Mouse (Mus musculus) myocyte (in vitro differentiated cells): ENCODE data around the gene Skp2. TPM values are rescaled to one million over a fixed set of nuclear protein-coding genes. Genes with fewer than 3 reads are reported as not detected.

Experiments
- H3K27me3 ChIP-seq: one replicate; pipeline ENCODE4 v1.6.1; 2011; ENCODE audit not compliant: control insufficient read depth, insufficient read depth, insufficient read length
- H3K36me3 ChIP-seq: one replicate; pipeline ENCODE4 v1.6.1; 2011; ENCODE audit not compliant: control insufficient read depth, insufficient read depth
- H3K4me2 ChIP-seq: one replicate; pipeline ENCODE4 v1.6.1; 2011; ENCODE audit warnings: low read depth, control low read depth
- H3K4me3 ChIP-seq: one replicate; pipeline ENCODE4 v1.5.1; 2011; ENCODE audit warnings: mild to moderate bottlenecking, control low read depth, moderate library complexity
- H3K79me2 ChIP-seq: one replicate; pipeline ENCODE4 v1.6.1; 2011; ENCODE audit not compliant: control insufficient read depth, insufficient read depth
- H3ac ChIP-seq: one replicate; pipeline ENCODE4 v1.6.1; 2011; ENCODE audit not compliant: control insufficient read depth, insufficient read length
- CEBPB ChIP-seq: IDR thresholded peaks from 2 replicates; pipeline ENCODE4 v1.6.1; 2011; ENCODE audit warnings: mild to moderate bottlenecking, moderate library complexity; ENCODE audit not compliant: poor library complexity, insufficient read depth, severe bottlenecking
- E2F4 ChIP-seq: IDR thresholded peaks from one replicate; pipeline ENCODE4 v1.6.1; 2011; ENCODE audit warnings: mild to moderate bottlenecking, control low read depth, moderate library complexity; ENCODE audit not compliant: insufficient read depth
- MAX ChIP-seq: IDR thresholded peaks from one replicate; pipeline ENCODE4 v1.6.1; 2011; ENCODE audit warnings: low read depth, mild to moderate bottlenecking, control low read depth
- MYOD1 ChIP-seq, 3 experiments: IDR thresholded peaks; one replicate each; pipeline ENCODE4 v1.6.1; 2011; ENCODE audit warnings: control low read depth in 2 of 3, low read depth in 2 of 3, mild to moderate bottlenecking in 2 of 3, moderate library complexity in 1 of 3; ENCODE audit not compliant: insufficient read length in 2 of 3, control insufficient read depth in 1 of 3
- MYOG ChIP-seq, 3 experiments: IDR thresholded peaks; one replicate each; pipeline ENCODE4 v1.6.1; 2011; ENCODE audit warnings: control low read depth in 2 of 3, low read depth in 2 of 3, mild to moderate bottlenecking in 2 of 3; ENCODE audit not compliant: insufficient read length in 2 of 3, control insufficient read depth in 1 of 3, insufficient read depth in 1 of 3
- POLR2A ChIP-seq: IDR thresholded peaks from one replicate; pipeline ENCODE4 v1.6.1; 2011; ENCODE audit warnings: low read depth, mild to moderate bottlenecking, control low read depth, moderate library complexity; ENCODE audit not compliant: insufficient read length
- POLR2AphosphoS2 ChIP-seq: IDR thresholded peaks from one replicate; pipeline ENCODE4 v1.6.1; 2011; ENCODE audit warnings: low read depth, control low read depth; ENCODE audit not compliant: insufficient read length
- REST ChIP-seq: IDR thresholded peaks from one replicate; pipeline ENCODE4 v1.6.1; 2011; ENCODE audit warnings: mild to moderate bottlenecking, control low read depth, moderate library complexity; ENCODE audit not compliant: insufficient read depth, insufficient read length
- SRF ChIP-seq: IDR thresholded peaks from one replicate; pipeline ENCODE4 v1.6.1; 2011; ENCODE audit warnings: low read depth; ENCODE audit not compliant: control insufficient read depth, insufficient read length
- TCF12 ChIP-seq: IDR thresholded peaks from one replicate; pipeline ENCODE4 v1.6.1; 2011; ENCODE audit warnings: mild to moderate bottlenecking, control low read depth; ENCODE audit not compliant: poor library complexity, insufficient read depth, severe bottlenecking
- TCF3 ChIP-seq: IDR thresholded peaks from one replicate; pipeline ENCODE4 v1.6.1; 2011; ENCODE audit warnings: low read depth, control low read depth; ENCODE audit not compliant: insufficient read length
- USF1 ChIP-seq: IDR thresholded peaks from one replicate; pipeline ENCODE4 v1.6.1; 2011; ENCODE audit warnings: low read depth, mild to moderate bottlenecking, control low read depth, moderate library complexity
- polyA plus RNA-seq: library from polyadenylated mRNA; unstranded; fragments of >200 nt; fragmentation: generic; extraction: Trizol; gene quantifications from one replicate; pipeline ENCODE4 v1.2.1, GENCODE M21; 2012; ENCODE audit warnings: missing spikeins

Skp2 gene
- polyA plus RNA-seq, 1 experiment, result 5.0 TPM

DNA sequence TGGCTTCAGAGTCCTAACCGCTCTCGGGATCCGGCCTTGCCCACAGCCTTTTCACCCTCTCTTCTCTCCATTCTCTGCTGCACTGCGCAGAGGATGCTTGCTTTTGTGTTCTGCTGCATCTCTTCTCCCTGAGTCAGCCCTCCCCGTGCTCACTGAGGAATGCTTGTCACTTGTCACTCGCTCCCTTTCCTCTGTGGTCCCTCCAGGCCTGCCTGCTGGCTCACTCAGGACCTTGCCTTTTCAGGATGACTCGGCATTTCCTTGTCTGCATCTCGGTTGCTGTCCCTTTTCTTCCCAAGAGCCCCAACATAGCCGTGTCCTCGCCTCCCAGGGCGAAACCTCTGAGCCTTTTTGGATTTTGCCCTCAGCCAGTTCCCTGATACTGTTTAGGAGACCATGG lies 68.4 kb downstream of the Skp2 start:
- Histone ChIP-seq H3ac (no peak overlapping the region), H3K27me3 (no peaks in the 10 kb centered on the region), H3K79me2 (no peaks in the 10 kb centered on the region), H3K4me3 (no peak overlapping the region), H3K4me2 (no peak overlapping the region), H3K36me3 (no peaks in the 10 kb centered on the region)
- TF ChIP-seq POLR2AphosphoS2, result no peak
- no peak for TF ChIP-seq CEBPB
- no peak for TF ChIP-seq TCF3
- TF ChIP-seq MAX, result no peak
- no peak for TF ChIP-seq SRF
- no peak for TF ChIP-seq USF1
- TF ChIP-seq E2F4, result no peak
- TF ChIP-seq TCF12, result no peak
- no peak for TF ChIP-seq REST
- no peak for TF ChIP-seq MYOG (IDR thresholded peaks at IDR 0.05; ENCODE audit: control insufficient read depth in 1 of 3, insufficient read depth in 1 of 3, insufficient read length in 2 of 3, low read depth in 2 of 3)
- TF ChIP-seq MYOD1 (IDR thresholded peaks at IDR 0.05; ENCODE audit: control insufficient read depth in 1 of 3, insufficient read length in 2 of 3, low read depth in 2 of 3), result no peak
- no peak for TF ChIP-seq POLR2A

DNA sequence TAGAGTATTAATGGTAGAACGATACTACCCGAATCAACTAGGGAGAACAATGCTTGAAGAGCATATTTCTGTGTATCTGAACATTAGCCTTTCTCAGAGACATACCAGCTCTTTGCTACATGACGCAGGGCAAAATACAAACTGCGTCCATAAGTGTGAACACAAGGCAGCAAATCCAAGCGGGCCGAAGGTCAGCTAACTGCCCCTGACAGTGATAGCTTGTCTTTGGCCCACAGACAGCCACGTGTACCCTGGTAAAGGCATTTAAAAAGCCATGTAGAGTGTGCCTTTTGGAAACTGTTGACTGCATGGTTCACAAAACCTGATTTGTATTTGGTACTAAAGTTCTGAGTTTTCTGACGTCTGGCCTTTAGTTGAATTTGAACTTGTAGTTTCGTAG lies 72.5 kb downstream of the Skp2 start:
- TF ChIP-seq USF1 (no peak), MAX (no peak), MYOD1 (IDR thresholded peaks at IDR 0.05; ENCODE audit: control insufficient read depth in 1 of 3, insufficient read length in 2 of 3, low read depth in 2 of 3) (no peak), POLR2A (no peak), E2F4 (no peak), REST (no peak), POLR2AphosphoS2 (no peak), CEBPB (no peak), MYOG (IDR thresholded peaks at IDR 0.05; ENCODE audit: control insufficient read depth in 1 of 3, insufficient read depth in 1 of 3, insufficient read length in 2 of 3, low read depth in 2 of 3) (no peak), TCF12 (no peak), TCF3 (no peak)
- H3ac ChIP-seq, result no peak overlapping the region
- H3K27me3 ChIP-seq, result no peaks in the 10 kb centered on the region
- no peaks in the 10 kb centered on the region for H3K36me3 ChIP-seq
- H3K4me3 ChIP-seq, result no peak overlapping the region
- no peaks in the 10 kb centered on the region for H3K79me2 ChIP-seq
- H3K4me2 ChIP-seq, result no peak overlapping the region

DNA sequence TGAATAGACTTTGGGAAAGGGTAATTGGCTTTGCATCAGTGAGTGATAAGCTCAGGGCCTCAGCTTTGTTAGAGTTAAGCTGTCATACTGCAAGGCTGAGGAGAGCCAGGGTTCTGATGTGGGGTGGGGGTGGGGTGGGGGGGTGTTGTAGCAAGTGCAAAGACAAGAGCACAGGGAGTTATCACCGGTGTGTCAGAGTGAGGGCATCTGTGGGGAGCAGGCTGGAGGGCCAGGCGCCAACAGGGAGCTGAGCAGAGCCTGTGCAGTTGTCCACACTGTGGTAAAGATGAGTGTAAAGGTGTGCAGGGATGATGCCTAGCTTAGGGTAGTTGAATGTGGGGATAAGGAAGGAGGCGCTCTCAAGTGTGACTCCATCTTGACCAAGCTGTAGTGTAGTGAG lies 73.9 kb downstream of the Skp2 start:
- Histone ChIP-seq H3ac (no peak overlapping the region), H3K4me3 (no peak overlapping the region), H3K4me2 (no peak overlapping the region), H3K27me3 (no peaks in the 10 kb centered on the region), H3K79me2 (peaks cover 6% of the 10 kb centered on the region), H3K36me3 (no peaks in the 10 kb centered on the region)
- TF ChIP-seq TCF3, result no peak
- TF ChIP-seq MYOD1 (IDR thresholded peaks at IDR 0.05; ENCODE audit: control insufficient read depth in 1 of 3, insufficient read length in 2 of 3, low read depth in 2 of 3), result no peak
- TF ChIP-seq USF1, result no peak
- no peak for TF ChIP-seq TCF12
- TF ChIP-seq E2F4, result no peak
- TF ChIP-seq POLR2A, result no peak
- no peak for TF ChIP-seq CEBPB
- no peak for TF ChIP-seq MAX
- no peak for TF ChIP-seq MYOG (IDR thresholded peaks at IDR 0.05; ENCODE audit: control insufficient read depth in 1 of 3, insufficient read depth in 1 of 3, insufficient read length in 2 of 3, low read depth in 2 of 3)
- TF ChIP-seq POLR2AphosphoS2, result no peak
- TF ChIP-seq SRF, result no peak

DNA sequence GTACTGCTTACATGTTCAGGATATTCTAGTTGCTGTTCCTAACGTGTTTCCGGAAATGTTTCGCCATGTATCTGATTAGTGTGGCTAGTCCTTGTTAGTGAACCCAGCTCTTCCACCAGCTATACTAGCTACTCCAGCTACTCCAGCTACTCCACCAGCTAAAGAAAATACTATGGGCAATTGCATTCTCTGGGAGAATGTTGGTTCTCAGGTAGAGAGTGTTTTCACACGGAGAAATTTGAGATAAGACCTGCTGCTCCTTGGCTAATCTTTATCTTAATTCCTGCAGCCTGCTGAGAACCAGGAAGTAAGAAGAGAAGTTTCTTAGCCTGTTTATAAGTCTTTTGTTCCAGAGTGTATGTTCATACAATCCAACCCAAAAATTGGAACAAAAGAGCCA lies 75.0 kb downstream of the Skp2 start:
- no peak overlapping the region for H3K4me3 ChIP-seq
- no peak overlapping the region for H3K4me2 ChIP-seq
- no peak for TF ChIP-seq POLR2AphosphoS2
- H3K79me2 ChIP-seq, result peaks cover 6% of the 10 kb centered on the region
- no peaks in the 10 kb centered on the region for H3K36me3 ChIP-seq
- H3K27me3 ChIP-seq, result no peaks in the 10 kb centered on the region
- H3ac ChIP-seq, result no peak overlapping the region

DNA sequence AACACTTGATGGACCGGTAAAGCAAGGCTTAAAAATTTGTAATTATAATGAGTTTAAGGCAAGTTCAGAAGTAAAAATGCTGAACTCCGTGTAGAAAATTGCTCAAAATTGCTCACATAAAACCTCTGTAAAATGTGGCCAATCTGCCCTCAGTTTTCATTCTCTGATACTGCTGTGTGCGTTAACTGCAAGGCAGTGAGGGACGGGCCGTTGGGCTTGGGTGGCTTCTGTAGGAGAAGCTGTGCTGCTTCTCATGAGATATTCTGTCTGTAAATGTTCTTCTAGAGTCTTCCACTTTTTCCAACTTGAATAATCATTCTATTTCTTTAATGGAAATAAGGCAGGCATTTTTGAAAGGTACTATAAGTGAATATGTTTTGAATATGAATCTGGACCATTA lies 75.6 kb downstream of the Skp2 start:
- TF ChIP-seq REST (no peak), SRF (no peak), POLR2AphosphoS2 (no peak), E2F4 (no peak), TCF12 (no peak), TCF3 (no peak), MYOD1 (IDR thresholded peaks at IDR 0.05; ENCODE audit: control insufficient read depth in 1 of 3, insufficient read length in 2 of 3, low read depth in 2 of 3) (no peak), CEBPB (no peak), MAX (no peak), MYOG (IDR thresholded peaks at IDR 0.05; ENCODE audit: control insufficient read depth in 1 of 3, insufficient read depth in 1 of 3, insufficient read length in 2 of 3, low read depth in 2 of 3) (no peak), USF1 (no peak), POLR2A (no peak)
- Histone ChIP-seq H3ac (no peak overlapping the region), H3K79me2 (peaks cover 6% of the 10 kb centered on the region), H3K36me3 (no peaks in the 10 kb centered on the region), H3K4me2 (no peak overlapping the region), H3K4me3 (no peak overlapping the region), H3K27me3 (no peaks in the 10 kb centered on the region)
